Mouse (Mus musculus) brain, embryonic 14.5 days (tissue): Measurements from ENCODE around the gene Mtus2.
A peak's percentile ranks its signal among the peaks of the same experiment; 100 is the strongest.

Source experiments
- CTCF ChIP-seq: fragments of 200-500 bp; IDR thresholded peaks from 2 replicates; pipeline ENCODE4 v1.5.1; 2012; ENCODE audit warnings: inconsistent platforms, mild to moderate bottlenecking, moderate library complexity, borderline replicate concordance; ENCODE audit not compliant: insufficient read depth, insufficient read length; ENCODE audit errors: extremely low read depth
- POLR2A ChIP-seq: fragments of 200-500 bp; IDR thresholded peaks from 2 replicates; pipeline ENCODE4 v1.6.1; 2012; ENCODE audit warnings: mild to moderate bottlenecking, inconsistent platforms, borderline replicate concordance; ENCODE audit not compliant: poor library complexity, insufficient read depth, insufficient read length, severe bottlenecking; ENCODE audit errors: extremely low read depth

DNA sequence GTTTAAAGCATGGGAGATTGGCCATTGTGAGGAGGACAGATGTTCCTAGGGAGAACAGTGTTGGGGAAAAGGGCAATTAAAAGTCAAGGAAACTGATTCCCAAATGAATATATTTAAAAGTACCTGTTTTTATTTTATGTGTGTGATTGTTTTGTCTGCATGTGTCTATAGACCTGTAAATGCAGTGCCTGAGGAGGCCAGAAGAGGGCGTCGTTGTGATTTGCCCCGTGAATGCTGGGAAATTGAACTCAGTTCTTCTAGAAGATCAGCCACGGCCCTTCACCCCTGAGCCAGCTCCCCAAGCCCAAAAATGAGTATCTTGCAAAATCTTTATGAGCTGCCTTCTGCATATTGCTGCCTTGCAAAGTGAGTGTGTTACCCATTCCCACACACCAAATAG lies 33.2 kb downstream of the Mtus2 start:
- TF ChIP-seq CTCF (0 out of 2 replicates have a peak, but pooled peaks have one; percentile 7), POLR2A (no peak)
